Comparison of ENCODE assay signal across 28 mouse cellular contexts in genomic region chr6:101654351-101654750, GRCm38 (mm10).
"Had no signal": no experiment of that assay in that cellular context is flagged by ENCODE, and none has a peak within 500 bp of the region (broad histone marks: within the 10 kb centered on the region; RNA-seq: fewer than 3 reads in every experiment).

No protein-coding gene starts in this region.

- H3K4me2 ChIP-seq: heart, embryonic 11.5 days; heart, embryonic 13.5 days; heart, embryonic 15.5 days; hindbrain, embryonic 12.5 days; hindbrain, embryonic 14.5 days; kidney, embryonic 15.5 days; limb, embryonic 12.5 days; liver, embryonic 11.5 days; liver, embryonic 13.5 days; liver, embryonic 15.5 days had no signal

- H3K4me1 ChIP-seq: heart, embryonic 13.5 days; heart, embryonic 15.5 days; hindbrain, embryonic 10.5 days; hindbrain, embryonic 12.5 days; kidney, embryonic 15.5 days; limb, embryonic 10.5 days; limb, embryonic 12.5 days; liver, embryonic 13.5 days; liver, embryonic 15.5 days had no signal

- H3K36me3 ChIP-seq: heart, embryonic 13.5 days; heart, embryonic 15.5 days; hindbrain, embryonic 10.5 days; hindbrain, embryonic 12.5 days; kidney, embryonic 15.5 days; limb, embryonic 10.5 days; limb, embryonic 12.5 days; liver, embryonic 13.5 days; liver, embryonic 15.5 days had no signal

- ATAC-seq: forebrain, postnatal 0 days; hindbrain, embryonic 16.5 days; inflammation-experienced regulatory T-cells, adult 6 months had no signal

- H3K27me3 ChIP-seq: heart, embryonic 13.5 days; heart, embryonic 15.5 days; hindbrain, embryonic 12.5 days; kidney, embryonic 15.5 days; limb, embryonic 12.5 days; liver, embryonic 13.5 days; liver, embryonic 15.5 days had no signal

- H3K27ac ChIP-seq: heart, adult 2 months; heart, embryonic 13.5 days; heart, embryonic 15.5 days; hindbrain, embryonic 10.5 days; hindbrain, embryonic 12.5 days; hindbrain, embryonic 14.5 days; kidney, embryonic 15.5 days; kidney, postnatal 0 days; limb, embryonic 10.5 days; limb, embryonic 12.5 days; liver, embryonic 13.5 days; liver, embryonic 15.5 days had no signal

- H3K4me3 ChIP-seq: heart, adult 2 months; heart, embryonic 13.5 days; heart, embryonic 15.5 days; hindbrain, embryonic 10.5 days; hindbrain, embryonic 12.5 days; kidney, embryonic 15.5 days; limb, embryonic 10.5 days; limb, embryonic 12.5 days; liver, embryonic 13.5 days; liver, embryonic 15.5 days had no signal

- H3K9ac ChIP-seq: forebrain, postnatal 0 days; heart, embryonic 13.5 days; heart, embryonic 15.5 days; hindbrain, embryonic 12.5 days; hindbrain, embryonic 14.5 days; kidney, embryonic 15.5 days; limb, embryonic 12.5 days; liver, embryonic 13.5 days; liver, embryonic 15.5 days had no signal

- H3K9me3 ChIP-seq: heart, embryonic 13.5 days; heart, embryonic 15.5 days; hindbrain, embryonic 10.5 days; hindbrain, embryonic 12.5 days; kidney, embryonic 15.5 days; limb, embryonic 10.5 days; limb, embryonic 12.5 days; liver, embryonic 13.5 days; liver, embryonic 15.5 days had no signal

- DNase-seq: forebrain, postnatal 0 days; gastrocnemius, postnatal 25 days; heart, adult 2 months; heart, postnatal 14 days; heart, postnatal 4 days; kidney, adult 11 months; kidney, adult 2 months; kidney, adult 9 months; kidney, postnatal 14 days; kidney, postnatal 36 days; layer of hippocampus, adult 9-11 months; layer of hippocampus, postnatal 36 days; liver; liver, embryonic 13.5 days had no signal
